ENCODE assay signal across 8 mouse cellular contexts in the genomic region with DNA sequence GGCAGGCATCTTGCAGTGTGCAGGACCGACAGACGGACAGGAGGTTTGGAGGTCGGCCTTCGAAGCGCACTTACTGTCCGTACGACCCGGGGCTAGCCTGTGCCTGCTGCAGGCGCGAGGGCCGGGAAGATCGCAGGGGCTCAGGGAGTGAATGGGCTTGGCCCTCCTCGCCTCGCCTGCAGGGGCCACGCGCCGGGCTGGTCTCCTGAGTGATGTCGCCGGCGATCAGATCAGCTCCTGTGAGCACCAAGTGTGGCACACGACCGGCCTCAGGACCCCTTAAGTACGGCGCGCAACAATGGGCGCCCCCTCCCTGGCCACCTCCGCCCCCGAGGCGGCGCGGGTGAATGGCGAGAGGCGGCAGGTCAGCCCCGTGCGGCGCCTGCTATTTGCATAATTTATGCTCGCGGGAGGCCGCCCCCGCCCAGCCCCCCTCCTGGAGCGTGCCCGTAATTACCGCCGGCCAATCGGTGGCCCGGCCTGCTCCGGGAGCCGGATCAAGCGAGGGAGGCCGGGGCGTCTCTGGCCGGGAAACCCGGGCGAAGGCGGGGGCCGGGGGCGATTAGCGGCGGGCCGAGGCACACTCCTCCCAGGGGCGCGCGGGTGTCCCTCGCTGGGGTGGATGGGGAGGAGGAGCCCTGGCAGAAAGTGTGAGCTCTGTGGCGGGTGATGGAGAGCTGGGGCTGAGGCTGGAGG. TPM values are rescaled to one million over a fixed set of nuclear protein-coding genes. Genes with fewer than 3 reads are reported as not detected.
DNase-seq lines count a peak whose midpoint lies in the region; ATAC-seq lines count a peak whose summit lies in the region.

A gene (minus strand): TSS at position 240 of the 696 bp plus-strand sequence.

- WGBS in heart, embryonic 14.5 days = under 1% methylated on average over 65 of the region's 65 CpGs
- 1% methylated on average over 65 of the region's 65 CpGs for WGBS in forebrain, embryonic 15.5 days

- H3K4me2 ChIP-seq in heart, embryonic 14.5 days (ENCODE audit: low read length) = peak within 1 kb of the TSS; percentile 57
- peak within 1 kb of the TSS; percentile 62 for H3K4me2 ChIP-seq in forebrain, embryonic 15.5 days (replicated peaks)

- no peak for DNase-seq in heart, adult 11 months
- DNase-seq in R1 (ENCODE audit: low read depth, low spot score) = peak; percentile 62
- DNase-seq in layer of hippocampus, adult 8-10 months (ENCODE audit: low spot score in 2 of 2) = peak; percentile 29 to 37
- DNase-seq in neural tube, embryonic 10.5 days (ENCODE audit: extremely low spot score, low spot score) = peak; percentile 85
- no peak for DNase-seq in c-Kit-positive CD71-positive TER-119-positive erythroid progenitor cells, embryonic 14.5 days (ENCODE audit: low spot score)
- no peak for DNase-seq in testis, postnatal 10 days (ENCODE audit: low spot score)

- H3K4me1 ChIP-seq in heart, embryonic 14.5 days (ENCODE audit: control insufficient read depth in 2 of 2, insufficient read depth in 2 of 2, low read length in 2 of 2) = peaks cover 0 to 2% of the 10 kb centered on the region in 2 experiments; a peak in 2 of 4 replicates
- H3K4me1 ChIP-seq in forebrain, embryonic 15.5 days = peaks cover 16% of the 10 kb centered on the region

- no peak within 1 kb of the TSS for H3K27ac ChIP-seq in heart, embryonic 14.5 days (replicated peaks in 1 of 2; ENCODE audit: control insufficient read depth in 1 of 2, insufficient read depth in 1 of 2, low read depth in 2 of 2, low read length in 2 of 2)
- H3K27ac ChIP-seq in forebrain, embryonic 15.5 days (replicated peaks) = no peak within 1 kb of the TSS

- H3K9me3 ChIP-seq in heart, embryonic 14.5 days (ENCODE audit: control insufficient read depth, low read length) = no peaks in the 10 kb centered on the region
- H3K9me3 ChIP-seq in forebrain, embryonic 15.5 days = no peaks in the 10 kb centered on the region

- no peak for ATAC-seq in heart, embryonic 14.5 days (ENCODE audit: insufficient number of reproducible peaks, insufficient read depth, low FRiP score, low read depth)
- peak; percentile 82 for ATAC-seq in forebrain, embryonic 15.5 days (replicated peaks)

- H3K9ac ChIP-seq in heart, embryonic 14.5 days (ENCODE audit: low read length) = no peak within 1 kb of the TSS
- 0 out of 2 replicates have a peak within 1 kb of the TSS, but pooled peaks have one; percentile 26 for H3K9ac ChIP-seq in forebrain, embryonic 15.5 days (replicated peaks)

- H3K27me3 ChIP-seq in heart, embryonic 14.5 days (ENCODE audit: control insufficient read depth, insufficient read depth, low read length) = peaks cover 100% of the 10 kb centered on the region
- H3K27me3 ChIP-seq in forebrain, embryonic 15.5 days = peaks cover 93% of the 10 kb centered on the region

- no peaks in the 10 kb centered on the region for H3K36me3 ChIP-seq in heart, embryonic 14.5 days (ENCODE audit: control insufficient read depth, insufficient read depth, low read length)
- H3K36me3 ChIP-seq in forebrain, embryonic 15.5 days = no peaks in the 10 kb centered on the region

- peak within 1 kb of the TSS; percentile 10 to 32; a peak in 3 of 4 replicates for H3K4me3 ChIP-seq in heart, embryonic 14.5 days (ENCODE audit: control insufficient read depth in 1 of 2, insufficient read depth in 1 of 2, low read depth in 1 of 2, low read length in 2 of 2)
- peak within 1 kb of the TSS; percentile 37 for H3K4me3 ChIP-seq in forebrain, embryonic 15.5 days

RNA-seq across cellular contexts. Expression of the gene that starts here (rescaled TPM):
- not detected in 2 replicates for polyA plus RNA-seq in heart, embryonic 14.5 days (2014; fragmentation: Nextera tagmentation; extraction: Ambion mirVana)
- 3.1 and 6.7 TPM in 2 replicates for polyA plus RNA-seq in forebrain, embryonic 15.5 days (2015; fragmentation: Nextera tagmentation; extraction: Ambion mirVana)
- under 1 TPM in 2 of 4 experiments, not detected in 2; 0.18 to 0.29 TPM for total RNA-seq in layer of hippocampus, adult 8-10 months (2022)

Comparison
In these comparisons a context has a peak if more than half of its experiments do, and no peak if none do; other contexts are left out.
1. Peak in DNase-seq in layer of hippocampus, adult 8-10 months; RNA of the gene not detected or under 1 TPM.
2. DNase-seq: peak in R1 (single experiment) and neural tube, embryonic 10.5 days (single experiment); none in heart, adult 11 months (single experiment), c-Kit-positive CD71-positive TER-119-positive erythroid progenitor cells, embryonic 14.5 days (single experiment) and testis, postnatal 10 days (single experiment).